Mouse (Mus musculus): ENCODE results near the gene Myadml2. TPM values are rescaled to one million over a fixed set of nuclear protein-coding genes. Genes with fewer than 3 reads are reported as not detected.

Myadml2 gene
- polyA plus RNA-seq, 1 experiment from 2014 or later: 6.7 TPM

DNA sequence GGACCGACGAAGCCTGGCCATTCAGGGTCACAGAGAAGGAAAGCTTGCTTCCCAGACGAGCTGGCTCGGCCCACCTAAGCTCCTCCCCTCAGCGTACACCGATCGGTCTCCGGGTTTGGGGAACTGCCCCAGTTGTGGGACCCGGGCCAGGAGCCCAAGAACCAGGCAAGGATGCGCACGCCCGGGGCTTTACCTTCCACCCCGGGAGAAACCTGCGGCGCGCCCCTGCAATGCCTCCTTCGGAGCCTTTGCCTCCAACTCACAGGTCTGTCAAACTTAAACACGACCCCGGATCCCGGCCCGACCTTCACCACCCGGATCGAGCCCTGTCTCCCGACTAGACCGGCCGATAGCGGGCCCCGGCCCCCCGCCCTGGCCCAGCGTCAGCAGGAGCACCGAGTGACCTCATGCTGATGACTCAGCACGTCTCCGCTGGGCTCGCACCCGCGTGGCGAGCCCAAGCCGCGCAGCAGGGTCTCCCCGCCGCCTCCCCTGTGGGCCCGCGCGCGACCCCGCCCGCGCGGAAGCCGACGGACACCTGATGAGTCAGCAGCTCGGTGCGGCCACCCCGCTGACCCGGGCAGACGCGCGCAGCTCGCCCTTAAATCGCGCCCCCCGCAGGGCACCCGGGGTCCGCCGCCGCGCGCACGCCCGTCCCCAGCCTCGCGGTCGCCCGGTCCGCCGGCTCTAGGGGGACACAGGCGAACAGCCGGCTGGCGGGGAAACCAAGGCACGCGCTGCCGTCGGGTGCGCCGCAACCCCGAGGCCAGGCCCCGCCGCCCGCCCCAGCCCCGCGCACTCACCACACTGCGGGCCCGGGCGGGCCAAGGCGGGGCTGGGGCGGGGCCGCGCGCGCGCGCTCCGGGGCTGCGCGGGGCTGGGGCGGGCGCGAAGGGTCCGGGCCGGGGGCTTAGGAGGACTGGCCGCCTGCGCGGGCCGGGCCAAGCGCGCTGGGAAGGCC lies 15.1 kb downstream of the Myadml2 start:
- Histone ChIP-seq H3K36me3 (peaks cover 12% of the 10 kb centered on the region), H3K4me1 (peaks cover 46% of the 10 kb centered on the region), H3K4me3 (peak overlapping the region; percentile 99), H3K27me3 (ENCODE audit: insufficient read depth, poor library complexity, severe bottlenecking) (no peaks in the 10 kb centered on the region), H3K27ac (peak overlapping the region; percentile 99), H3K9me3 (no peaks in the 10 kb centered on the region)
- under 1% methylated on average over 116 of the region's 116 CpGs for WGBS
- peak; percentile 93 for DNase-seq (ENCODE audit: low spot score)

DNA sequence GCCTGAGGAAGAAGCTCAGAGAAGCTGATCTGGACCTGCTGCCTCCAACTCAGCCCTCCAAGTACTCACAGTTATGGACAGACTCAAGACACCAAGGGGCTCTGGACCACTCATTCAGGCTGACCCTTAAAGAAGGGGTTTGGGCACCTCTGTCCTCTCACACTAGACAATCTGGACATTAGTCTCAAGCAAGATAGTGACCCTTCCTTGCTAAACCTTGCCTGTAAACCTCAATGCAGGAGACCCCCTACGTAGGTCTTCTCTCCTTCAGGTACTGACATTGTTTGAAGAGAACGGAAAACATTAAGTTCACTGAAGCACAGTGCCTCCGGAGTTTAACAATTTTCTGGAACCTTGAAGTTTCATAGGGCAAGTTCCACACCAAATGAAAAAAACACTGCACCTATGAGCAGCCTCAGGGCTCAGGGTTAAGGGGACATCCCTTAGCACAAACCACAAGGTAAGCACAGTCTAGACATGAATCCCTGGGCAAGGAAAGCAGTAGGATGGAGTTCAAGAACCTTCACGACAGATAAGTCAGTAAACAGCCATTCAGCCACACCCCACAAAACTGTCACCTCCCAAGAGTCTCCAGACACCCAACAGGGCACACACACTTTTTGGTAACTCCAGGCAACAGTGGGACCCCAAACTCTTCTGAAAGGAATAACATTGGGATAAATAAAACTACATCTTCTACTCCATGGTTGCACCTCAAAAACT lies 16.1 kb downstream of the Myadml2 start:
- Histone ChIP-seq H3K27ac (peak overlapping the region; percentile 99), H3K27me3 (ENCODE audit: insufficient read depth, poor library complexity, severe bottlenecking) (no peaks in the 10 kb centered on the region), H3K4me3 (peak overlapping the region; percentile 99), H3K4me1 (peaks cover 46% of the 10 kb centered on the region), H3K36me3 (peaks cover 22% of the 10 kb centered on the region), H3K9me3 (no peaks in the 10 kb centered on the region)
- 57% methylated on average over 4 of the region's 4 CpGs for WGBS
- no peak for DNase-seq (ENCODE audit: low spot score)

DNA sequence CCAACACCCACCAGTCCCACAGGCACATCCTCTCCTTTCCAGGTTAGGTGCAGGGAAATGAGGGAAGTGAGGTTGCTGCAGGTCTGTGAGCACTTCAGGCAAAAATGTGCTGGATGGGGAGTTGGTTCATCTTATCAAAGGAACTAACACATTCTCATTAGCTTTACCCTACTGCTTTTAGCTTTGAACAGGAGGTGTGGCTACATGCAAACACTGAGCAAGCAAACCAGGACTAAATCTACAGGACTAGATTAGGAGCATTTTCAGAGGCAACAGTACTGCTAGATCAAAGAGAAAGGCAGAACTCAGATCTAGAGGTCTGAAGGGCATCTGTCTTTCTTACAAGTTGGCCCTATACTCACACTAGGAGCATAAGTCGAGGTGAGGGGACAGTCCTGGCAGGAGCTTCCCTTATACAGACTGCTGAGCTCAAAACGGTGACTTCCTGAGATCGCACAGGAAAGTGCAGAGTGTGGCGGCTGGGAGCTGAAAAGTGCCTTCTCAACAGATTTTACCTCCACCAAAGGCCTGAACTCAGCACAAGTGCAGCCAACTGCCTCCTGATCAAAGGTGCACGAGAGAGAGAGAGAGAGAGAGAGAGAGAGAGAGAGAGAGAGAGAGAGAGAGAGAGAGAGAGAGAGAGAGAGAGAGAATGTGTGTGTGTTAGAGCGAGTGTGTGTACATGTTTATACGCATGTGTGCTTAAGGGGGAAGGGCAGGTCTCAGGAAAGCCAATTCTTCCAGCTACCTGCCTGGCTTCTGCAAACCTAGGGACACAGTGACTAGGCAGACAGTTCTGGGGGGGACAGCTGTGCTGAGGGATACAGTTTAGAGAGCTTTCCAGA lies 16.9 kb downstream of the Myadml2 start:
- H3K9me3 ChIP-seq: no peaks in the 10 kb centered on the region
- peaks cover 47% of the 10 kb centered on the region for H3K4me1 ChIP-seq
- peak overlapping the region; percentile 99 for H3K4me3 ChIP-seq
- H3K27me3 ChIP-seq (ENCODE audit: insufficient read depth, poor library complexity, severe bottlenecking): no peaks in the 10 kb centered on the region
- peaks cover 26% of the 10 kb centered on the region for H3K36me3 ChIP-seq
- no peak for DNase-seq (ENCODE audit: low spot score)
- 34% methylated on average over 7 of the region's 7 CpGs for WGBS
- H3K27ac ChIP-seq: peak overlapping the region; percentile 99

DNA sequence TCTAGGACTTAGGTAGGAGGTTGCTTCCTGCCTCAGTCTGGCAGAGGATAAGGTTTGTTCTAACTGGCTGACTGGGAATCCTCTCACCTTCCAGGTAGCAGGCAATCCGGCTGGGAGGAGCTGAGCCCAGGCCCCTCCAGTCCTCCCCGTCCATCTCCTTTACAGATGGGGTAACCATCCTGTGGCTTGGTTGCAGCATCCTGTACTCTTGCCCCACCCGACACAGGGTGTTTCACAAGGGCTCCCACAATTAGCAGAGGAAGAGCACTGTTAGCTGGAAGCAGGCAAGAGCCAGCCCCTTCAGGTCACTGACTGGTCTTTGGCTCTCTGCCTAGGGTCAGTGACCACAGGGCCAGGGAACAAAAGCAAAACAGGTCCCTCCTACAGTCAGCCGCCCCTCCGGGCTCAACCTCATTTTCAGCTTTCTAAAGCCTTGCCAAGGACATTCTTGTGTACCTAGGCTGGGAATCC lies 17.5 kb downstream of the Myadml2 start:
- H3K27me3 ChIP-seq (ENCODE audit: insufficient read depth, poor library complexity, severe bottlenecking): no peaks in the 10 kb centered on the region
- WGBS: 40% methylated on average over 5 of the region's 5 CpGs
- peaks cover 27% of the 10 kb centered on the region for H3K36me3 ChIP-seq
- H3K4me1 ChIP-seq: peaks cover 54% of the 10 kb centered on the region
- DNase-seq (ENCODE audit: low spot score): no peak
- peak overlapping the region; percentile 99 for H3K4me3 ChIP-seq
- H3K9me3 ChIP-seq: no peaks in the 10 kb centered on the region
- H3K27ac ChIP-seq: peak overlapping the region; percentile 99

DNA sequence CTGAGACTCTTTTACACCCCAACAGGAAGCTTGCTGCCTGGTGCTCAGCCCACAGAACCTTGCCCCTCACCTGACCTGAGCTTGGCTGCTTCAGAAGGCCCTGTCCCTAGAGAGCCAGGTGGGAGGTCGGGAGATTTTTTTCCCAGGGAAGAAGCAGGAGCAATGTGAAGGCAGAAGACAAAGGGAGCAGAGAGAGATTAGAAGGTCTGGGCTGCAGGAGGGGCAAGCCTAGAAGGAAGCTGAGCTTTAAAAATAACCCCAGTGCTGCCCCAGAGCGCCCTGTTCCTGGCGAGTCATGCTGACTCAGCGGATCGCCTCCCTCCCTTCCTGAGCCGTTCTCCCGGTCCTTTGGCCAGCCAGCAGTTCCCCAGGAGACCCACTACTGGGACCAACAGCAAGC lies 18.0 kb downstream of the Myadml2 start:
- H3K9me3 ChIP-seq: no peaks in the 10 kb centered on the region
- no peaks in the 10 kb centered on the region for H3K27me3 ChIP-seq (ENCODE audit: insufficient read depth, poor library complexity, severe bottlenecking)
- H3K27ac ChIP-seq: peak overlapping the region; percentile 99
- H3K36me3 ChIP-seq: peaks cover 27% of the 10 kb centered on the region
- WGBS: 9% methylated on average over 7 of the region's 7 CpGs
- H3K4me3 ChIP-seq: peak overlapping the region; percentile 99
- DNase-seq (ENCODE audit: low spot score): peak; percentile 91
- peaks cover 58% of the 10 kb centered on the region for H3K4me1 ChIP-seq

DNA sequence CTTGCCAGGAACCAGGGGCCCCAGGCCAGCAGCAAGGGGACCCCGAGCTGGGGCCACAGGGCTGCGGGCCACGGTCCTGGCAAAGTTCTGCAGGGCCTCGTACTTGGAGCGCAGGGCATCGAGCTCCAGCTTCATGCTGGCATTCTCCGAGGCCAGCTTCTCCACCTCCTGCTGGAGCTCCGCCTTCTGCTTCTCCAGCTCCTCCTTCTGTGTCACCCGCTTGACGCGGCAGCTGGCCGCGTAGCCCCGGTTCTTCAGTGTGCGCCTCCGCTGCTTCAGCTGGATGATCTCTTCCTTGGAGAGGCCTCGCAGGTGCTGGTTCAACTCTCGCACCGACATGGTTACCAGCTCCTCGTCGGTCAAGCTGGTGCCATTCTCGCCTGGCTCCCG lies 18.6 kb downstream of the Myadml2 start:
- no peak for DNase-seq (ENCODE audit: low spot score)
- Histone ChIP-seq H3K9me3 (no peaks in the 10 kb centered on the region), H3K4me3 (peak overlapping the region; percentile 99), H3K4me1 (peaks cover 61% of the 10 kb centered on the region), H3K27me3 (ENCODE audit: insufficient read depth, poor library complexity, severe bottlenecking) (no peaks in the 10 kb centered on the region), H3K27ac (peak overlapping the region; percentile 99; the same call in 1 of the 2 replicates), H3K36me3 (peaks cover 27% of the 10 kb centered on the region)
- WGBS: 73% methylated on average over 23 of the region's 23 CpGs

DNA sequence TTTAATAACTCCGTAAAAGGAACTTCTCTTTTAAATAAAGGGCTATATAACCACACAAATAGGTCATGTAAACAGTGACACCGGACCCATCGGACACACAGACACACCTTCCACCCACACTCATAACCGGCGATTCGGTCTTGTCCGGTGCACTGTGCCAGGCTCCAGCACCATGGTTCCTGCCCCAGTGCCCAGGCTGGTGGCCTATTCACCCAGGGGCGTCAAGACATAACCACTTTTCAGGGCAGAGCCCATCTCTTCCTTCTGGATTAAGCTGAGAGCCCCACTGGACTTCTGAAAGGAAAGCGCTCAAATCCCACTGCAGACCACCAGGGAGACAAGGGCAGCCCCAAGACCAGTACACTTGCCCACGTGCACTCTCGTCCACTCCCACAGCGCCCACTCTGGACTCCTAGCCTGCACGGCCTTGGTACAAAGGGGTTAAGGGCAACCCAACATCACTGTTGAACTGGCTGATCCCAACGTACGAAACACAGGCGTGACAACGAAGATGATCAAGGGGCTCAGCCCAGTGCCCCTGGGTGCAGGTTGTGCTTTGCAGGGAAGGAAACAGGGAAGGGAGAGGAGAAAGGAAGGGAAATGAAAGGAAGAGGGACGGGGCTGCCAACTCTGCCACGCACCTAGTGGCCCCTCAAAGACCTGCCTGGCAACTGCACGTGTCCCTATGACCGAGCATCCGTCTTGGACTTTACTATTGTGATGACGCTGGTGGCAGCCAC lies 19.2 kb downstream of the Myadml2 start:
- Histone ChIP-seq H3K4me1 (peaks cover 64% of the 10 kb centered on the region), H3K36me3 (peaks cover 27% of the 10 kb centered on the region), H3K9me3 (no peaks in the 10 kb centered on the region), H3K4me3 (no peak overlapping the region), H3K27ac (no peak overlapping the region), H3K27me3 (ENCODE audit: insufficient read depth, poor library complexity, severe bottlenecking) (no peaks in the 10 kb centered on the region)
- 94% methylated on average over 23 of the region's 23 CpGs for WGBS
- DNase-seq (ENCODE audit: low spot score): no peak

DNA sequence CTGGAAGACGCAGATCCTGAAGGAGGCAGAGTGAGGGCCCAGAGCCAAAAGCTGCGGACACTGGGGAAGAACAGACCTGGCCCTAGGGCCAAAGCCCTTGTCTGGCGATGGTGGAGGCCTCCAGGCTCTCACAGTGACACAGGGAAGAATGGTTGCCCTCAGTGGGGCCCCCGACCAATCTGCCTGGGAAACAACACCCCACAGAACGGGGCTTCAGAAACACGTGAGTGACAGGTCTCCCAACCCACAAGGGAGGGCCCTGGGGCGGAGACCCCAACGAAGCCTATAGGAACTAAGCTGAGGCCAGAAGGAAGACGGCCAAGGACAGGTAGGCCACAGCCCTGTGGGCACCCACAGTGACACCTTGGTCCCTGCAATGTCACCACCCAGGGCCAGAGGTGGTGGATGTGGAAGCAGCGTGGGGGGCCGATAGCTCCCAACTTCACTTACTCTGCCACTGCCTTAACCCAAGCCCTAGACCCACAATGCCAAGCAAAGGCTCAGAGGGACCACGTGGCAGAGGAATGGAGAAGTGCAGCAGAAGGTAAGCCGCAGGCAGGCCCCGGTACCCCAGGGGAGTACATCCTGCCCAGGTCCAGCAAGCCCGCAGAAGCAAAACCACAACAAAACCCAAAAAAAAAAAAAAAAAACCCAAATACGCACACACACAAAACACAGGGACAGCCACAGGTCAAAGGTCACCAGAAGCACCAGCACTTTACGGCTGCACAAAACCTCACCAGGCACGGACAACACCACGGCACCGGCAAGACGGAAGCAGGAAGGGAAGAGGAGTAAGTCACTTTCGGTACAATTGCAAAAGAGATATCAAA lies 20.3 kb downstream of the Myadml2 start:
- Histone ChIP-seq H3K36me3 (peaks cover 35% of the 10 kb centered on the region), H3K4me3 (no peak overlapping the region), H3K27me3 (ENCODE audit: insufficient read depth, poor library complexity, severe bottlenecking) (no peaks in the 10 kb centered on the region), H3K27ac (no peak overlapping the region), H3K9me3 (no peaks in the 10 kb centered on the region), H3K4me1 (peaks cover 66% of the 10 kb centered on the region)
- WGBS: 83% methylated on average over 22 of the region's 22 CpGs
- DNase-seq (ENCODE audit: low spot score): no peak

DNA sequence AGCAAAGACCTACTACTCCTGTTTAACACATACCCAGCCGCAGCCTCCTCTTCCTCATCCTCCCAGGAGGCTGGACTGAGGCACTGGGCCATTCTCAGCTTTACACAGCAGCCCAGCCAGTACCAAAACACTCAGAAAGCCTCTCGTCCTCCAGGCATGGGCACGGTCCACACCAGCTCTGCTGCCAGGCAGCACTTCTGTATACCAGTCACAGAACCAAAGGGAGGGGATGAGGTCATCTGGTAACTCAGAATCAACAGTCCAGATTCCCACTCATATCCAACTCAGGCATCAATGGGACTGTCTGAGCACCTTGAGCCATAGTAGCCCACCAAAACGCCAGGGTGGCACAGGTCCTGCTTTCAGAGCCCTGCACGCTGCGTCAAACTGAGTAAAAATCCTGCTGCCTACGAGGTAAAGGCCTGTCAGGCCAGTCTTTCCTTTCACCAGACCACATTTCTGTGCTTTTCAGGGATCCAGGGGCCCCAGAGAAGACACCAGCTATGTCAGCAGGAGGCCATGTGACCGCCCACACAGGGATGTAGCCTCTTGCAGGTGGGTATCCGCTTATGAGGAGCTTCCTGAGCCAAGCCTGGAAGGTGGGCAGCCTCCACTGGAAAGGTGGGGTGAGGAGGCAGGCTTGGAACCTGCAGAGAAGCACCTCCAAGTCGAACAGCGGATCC lies 21.0 kb downstream of the Myadml2 start:
- Histone ChIP-seq H3K27me3 (ENCODE audit: insufficient read depth, poor library complexity, severe bottlenecking) (no peaks in the 10 kb centered on the region), H3K36me3 (peaks cover 40% of the 10 kb centered on the region), H3K4me1 (peaks cover 61% of the 10 kb centered on the region), H3K27ac (no peak overlapping the region), H3K4me3 (peak overlapping the region; percentile 12; the same call in 1 of the 2 replicates), H3K9me3 (no peaks in the 10 kb centered on the region)
- 90% methylated on average over 11 of the region's 11 CpGs for WGBS
- DNase-seq (ENCODE audit: low spot score): no peak

DNA sequence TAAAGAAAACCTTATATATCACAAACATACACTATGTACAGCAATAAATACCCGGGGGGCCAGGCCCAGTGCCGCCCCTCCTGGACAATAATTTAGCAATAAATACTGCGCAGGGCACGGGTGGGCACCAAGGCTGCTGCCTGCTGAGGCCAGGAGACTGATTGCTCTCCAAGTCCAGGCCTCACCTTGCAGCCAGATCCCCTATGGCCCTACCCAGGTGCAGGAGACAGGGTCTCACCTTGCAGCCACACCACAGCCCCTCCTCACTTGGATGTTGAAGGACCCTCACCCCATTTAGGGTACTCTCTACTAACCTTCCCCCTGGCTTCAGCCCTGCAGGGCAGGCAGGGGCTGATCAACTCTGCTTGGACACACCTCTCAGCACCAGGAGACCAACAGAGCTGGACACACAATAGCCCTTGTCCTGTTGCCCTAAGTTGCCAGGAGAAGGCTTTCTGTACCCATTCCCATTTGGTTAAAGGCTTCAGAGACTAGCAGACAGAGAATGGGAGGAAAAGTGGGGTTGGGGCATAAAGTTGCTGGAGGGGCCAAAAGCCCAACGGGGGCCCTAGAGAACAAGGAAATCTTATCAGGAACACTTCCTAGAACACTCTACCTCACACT lies 22.7 kb downstream of the Myadml2 start, which contains the start of gene Sirt7:
Gene Sirt7, minus strand, starts transcription at position 89 of the 624 bp plus-strand sequence.
- H3K4me3 ChIP-seq: peak within 1 kb of the TSS; percentile 99
- peaks cover 56% of the 10 kb centered on the region for H3K36me3 ChIP-seq
- H3K9me3 ChIP-seq: no peaks in the 10 kb centered on the region
- 11% methylated on average over 5 of the region's 5 CpGs for WGBS
- peaks cover 44% of the 10 kb centered on the region for H3K4me1 ChIP-seq
- H3K27ac ChIP-seq: peak within 1 kb of the TSS; percentile 89
- no peaks in the 10 kb centered on the region for H3K27me3 ChIP-seq (ENCODE audit: insufficient read depth, poor library complexity, severe bottlenecking)
- no peak for DNase-seq (ENCODE audit: low spot score)

All from heart, embryonic 10.5 days (tissue).